Mouse (Mus musculus): Measurements from ENCODE around the gene Ndufs8.

The Ndufs8 gene

DNA sequence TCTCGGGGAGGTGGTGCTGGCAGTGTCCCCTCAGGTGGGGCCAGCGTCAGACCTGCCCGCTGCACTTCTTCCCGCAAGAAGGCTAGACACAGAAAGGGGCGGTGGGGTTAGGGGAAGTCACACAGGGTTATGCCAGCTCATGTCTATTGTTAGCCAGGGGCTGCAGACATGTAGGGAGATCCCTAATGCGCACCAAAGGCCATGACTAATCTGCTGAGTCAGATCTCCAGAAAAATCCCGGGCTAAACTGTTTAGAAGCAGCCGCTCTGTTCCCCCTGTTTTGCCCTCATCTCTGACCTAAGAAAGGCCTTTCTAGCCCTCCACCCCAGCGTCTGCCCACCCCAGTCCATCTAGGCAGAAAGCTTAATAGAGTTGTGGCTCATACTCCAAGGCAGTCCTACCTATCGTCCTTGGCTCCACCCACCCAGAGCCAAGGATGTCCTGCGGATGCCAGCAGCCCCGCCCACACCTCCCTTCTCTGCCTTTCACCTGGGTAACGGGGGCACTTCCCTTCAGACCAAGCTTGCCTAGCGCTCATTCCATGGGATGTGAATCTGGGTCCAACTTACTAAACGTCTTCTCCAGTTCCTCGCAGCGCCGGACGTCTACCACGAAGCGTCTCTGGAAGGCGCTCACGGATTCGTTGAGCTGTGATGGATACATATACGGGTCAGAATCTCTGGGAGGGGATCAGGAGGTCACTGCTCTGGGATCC lies 8.8 kb downstream of the Ndufs8 start:
- DNase-seq = peak in 1 of 2 experiments; percentile 22

DNA sequence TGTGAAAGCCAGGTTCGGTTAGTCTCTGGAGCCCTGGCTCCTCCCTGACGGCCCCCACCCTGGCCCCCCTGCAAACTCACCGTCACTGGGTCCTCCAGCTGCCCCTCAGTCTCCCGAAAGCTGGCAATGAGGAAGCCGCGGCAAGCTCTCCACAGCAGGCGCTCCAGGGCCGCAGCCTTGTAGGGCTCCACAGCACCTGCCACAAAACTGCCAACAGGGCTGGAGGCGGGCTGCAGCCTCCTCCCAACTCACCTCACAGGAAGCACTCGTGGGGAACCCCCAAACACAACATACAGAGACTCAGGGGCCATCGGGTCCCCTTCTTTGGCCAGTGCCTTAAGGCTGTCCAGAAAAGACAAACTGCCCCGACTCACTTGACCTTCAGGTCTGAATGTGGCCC lies 9.6 kb downstream of the Ndufs8 start:
- peak in 1 of 2 experiments; percentile 26 for DNase-seq

DNA sequence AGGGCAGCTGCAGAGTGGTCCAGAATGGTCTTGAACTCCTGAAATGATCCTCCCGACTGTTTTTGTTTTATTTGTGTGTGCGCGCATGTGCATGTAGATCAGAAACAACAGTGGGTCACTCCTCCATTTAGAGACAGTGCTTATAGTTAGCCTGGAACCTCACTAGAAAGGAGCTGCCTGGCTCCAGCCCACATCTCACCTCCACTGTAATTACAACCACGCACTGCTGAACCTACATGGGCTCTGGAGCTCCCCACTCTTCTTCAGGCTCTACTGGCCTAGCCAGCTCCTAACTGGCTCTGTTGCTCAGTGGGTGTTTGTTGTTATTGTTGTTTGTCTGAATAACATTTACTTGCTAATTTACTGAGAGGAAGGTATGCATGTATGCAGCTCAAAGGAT lies 13.0 kb downstream of the Ndufs8 start:
- DNase-seq = no peak

DNA sequence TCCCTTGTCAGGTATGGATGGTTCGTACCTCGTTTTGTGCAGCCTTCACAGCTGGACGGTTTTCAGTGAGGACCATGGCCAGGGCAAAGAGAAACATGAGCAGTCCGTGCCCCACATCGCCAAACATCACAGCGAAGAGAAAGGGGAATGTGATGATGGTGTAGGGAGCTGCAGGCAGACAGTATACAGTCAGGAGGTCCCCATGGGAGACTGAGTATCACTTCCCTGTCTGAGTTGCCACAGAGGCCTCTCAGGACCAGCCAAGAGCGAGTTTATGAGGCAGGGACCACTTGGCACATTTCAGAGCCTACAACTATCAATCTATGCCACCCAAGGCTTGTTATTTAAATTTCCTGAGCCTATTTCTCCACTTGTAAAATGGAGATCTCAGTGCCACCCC lies 13.6 kb downstream of the Ndufs8 start:
- DNase-seq = peak in 1 of 2 experiments; percentile 17

DNA sequence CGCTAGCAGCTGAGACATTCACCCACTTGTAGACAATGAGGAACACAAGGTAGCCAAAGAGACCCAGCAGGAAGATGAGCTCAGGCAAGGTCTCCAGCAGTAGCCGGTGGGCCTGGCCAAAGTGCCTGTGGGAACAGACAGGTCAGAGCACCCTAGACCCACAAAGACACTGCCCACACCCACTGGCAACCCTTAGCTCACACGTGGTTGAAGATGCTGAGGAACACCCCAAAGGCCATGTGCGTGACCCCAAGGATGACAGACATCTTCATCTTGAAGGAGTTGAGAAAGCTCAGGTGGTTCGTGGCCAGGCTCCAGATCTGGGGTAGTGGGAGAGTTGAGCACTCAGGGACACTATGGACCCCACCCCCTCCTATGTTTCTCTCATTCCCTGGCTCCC lies 15.0 kb downstream of the Ndufs8 start:
- DNase-seq = peak in 1 of 2 experiments; percentile 18

DNA sequence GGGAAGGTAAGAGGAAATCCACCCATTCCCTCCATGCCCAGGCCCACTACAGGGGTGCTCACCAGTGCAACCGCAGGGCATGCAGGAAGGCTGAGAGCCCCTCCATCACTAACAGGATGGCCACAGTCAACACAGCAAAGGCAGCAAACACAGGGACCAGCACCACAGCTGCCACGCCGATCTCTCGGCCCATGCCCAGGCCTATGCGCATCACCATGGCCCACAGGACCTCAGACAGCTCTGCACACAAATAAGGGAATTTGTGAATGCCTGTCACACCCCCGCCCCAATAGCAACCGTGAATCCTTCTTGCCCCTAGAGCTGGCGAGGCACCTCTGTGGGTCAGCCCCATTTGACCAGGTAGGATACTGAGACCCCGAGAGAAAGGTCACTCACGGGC lies 16.4 kb downstream of the Ndufs8 start:
- peak in 1 of 2 experiments; percentile 20 for DNase-seq

DNA sequence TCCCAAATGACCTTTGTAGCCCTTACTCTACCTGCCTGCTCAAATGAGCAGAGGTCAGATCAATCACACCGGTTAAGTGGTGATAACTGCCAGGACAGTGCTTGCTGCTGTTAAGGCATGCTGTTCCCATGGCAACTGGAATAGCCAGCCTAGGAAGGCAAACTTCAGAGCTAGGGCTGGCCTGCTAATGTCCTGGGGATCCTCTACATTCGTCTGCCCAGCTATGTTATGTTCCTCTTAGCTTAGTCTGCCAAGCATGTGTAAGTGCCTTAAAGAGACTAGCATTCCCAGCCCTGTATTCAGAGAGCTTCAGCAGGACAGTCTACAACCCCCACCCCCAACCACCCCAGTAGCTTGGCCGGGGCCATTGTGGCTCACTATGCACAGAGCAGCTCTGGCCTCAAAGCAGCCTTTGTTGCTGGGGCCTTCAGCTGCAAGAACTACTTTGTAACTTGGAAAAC lies 17.4 kb downstream of the Ndufs8 start:
- no peak for DNase-seq

DNA sequence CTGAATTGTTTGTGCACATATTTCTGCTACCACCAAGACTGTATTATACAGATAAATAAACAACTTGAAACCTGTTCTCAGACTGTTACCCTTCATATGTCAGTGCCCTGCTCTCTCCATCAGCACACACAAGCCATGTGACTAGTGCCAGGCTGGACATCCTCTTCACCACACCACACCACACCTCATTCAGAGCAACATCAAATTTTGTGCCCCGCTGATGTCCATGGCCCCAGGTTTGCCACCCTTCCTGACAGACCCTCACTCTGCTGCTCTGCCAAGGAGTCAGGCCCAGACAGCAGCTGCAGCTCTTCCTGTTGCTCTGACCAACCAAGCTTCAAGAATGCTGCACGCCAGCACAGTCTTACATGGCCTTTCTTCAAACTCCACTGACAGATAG lies 18.3 kb downstream of the Ndufs8 start:
- peak in 1 of 2 experiments; percentile 18 for DNase-seq

DNA sequence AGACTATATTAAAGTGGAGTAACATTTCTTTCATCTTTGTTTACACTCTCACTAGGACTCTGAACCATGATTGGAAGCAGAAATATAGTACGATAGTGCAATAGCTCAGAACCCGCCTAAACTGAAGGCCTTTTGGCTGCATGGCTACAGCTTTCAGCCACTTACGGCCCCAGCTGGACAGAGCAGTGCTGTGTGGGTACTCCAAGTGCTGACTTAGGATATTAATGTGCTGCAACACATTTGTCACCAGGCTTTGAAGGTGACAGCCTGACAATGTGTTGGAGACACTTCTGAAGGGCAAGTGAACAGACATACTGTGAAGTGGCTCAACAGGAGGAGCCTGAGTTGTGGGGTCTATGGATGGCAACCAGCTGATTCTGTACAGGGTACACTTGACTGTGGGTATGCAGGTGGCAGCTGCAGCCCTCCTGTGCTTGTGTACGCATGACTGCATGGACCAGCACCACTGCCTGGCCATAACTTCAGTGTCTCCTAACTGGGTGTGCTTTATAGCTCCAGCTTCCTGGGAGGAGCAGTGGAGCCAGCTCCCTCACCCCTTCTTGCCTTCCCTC lies 18.9 kb downstream of the Ndufs8 start:
- peak in 1 of 2 experiments; percentile 19 for DNase-seq

DNA sequence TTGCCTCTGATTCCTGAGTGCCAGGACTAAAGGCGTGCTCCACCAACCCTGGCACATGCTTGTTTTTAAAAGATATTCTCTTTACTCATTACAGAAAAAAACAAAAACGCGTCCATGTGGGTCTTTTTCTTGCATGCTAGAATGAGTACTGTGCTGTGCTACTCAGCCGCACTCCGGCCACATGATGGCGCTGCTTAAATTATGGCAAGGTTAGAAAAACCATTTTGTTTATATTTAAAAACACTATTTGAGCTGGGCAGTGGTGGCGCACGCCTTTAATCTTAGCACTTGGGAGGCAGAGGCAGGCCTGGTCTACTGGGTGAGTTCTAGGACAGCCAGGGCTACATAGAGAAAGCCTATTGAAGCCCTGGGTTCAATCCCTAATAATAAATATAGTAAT lies 22.4 kb downstream of the Ndufs8 start:
- no peak for DNase-seq

DNA sequence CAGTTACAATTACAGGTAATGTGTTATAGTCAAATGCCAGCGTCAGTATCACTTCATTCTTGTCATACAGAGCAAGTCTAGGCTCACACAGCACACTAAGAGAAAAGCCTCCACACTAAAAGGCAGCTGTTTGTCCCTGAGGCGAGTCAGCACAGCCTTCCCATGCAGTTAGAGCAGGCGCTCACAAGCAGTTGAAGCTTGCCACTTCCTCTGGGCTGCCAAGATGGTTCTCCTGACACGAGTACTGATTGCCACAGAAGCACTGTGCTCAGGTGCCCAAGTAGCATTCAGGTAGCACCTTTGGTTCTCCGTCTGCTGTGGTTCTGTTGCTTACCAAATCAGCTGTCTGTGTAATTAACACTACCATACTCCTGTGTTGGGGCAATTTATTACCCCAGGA lies 23.5 kb downstream of the Ndufs8 start:
- DNase-seq = no peak

DNA sequence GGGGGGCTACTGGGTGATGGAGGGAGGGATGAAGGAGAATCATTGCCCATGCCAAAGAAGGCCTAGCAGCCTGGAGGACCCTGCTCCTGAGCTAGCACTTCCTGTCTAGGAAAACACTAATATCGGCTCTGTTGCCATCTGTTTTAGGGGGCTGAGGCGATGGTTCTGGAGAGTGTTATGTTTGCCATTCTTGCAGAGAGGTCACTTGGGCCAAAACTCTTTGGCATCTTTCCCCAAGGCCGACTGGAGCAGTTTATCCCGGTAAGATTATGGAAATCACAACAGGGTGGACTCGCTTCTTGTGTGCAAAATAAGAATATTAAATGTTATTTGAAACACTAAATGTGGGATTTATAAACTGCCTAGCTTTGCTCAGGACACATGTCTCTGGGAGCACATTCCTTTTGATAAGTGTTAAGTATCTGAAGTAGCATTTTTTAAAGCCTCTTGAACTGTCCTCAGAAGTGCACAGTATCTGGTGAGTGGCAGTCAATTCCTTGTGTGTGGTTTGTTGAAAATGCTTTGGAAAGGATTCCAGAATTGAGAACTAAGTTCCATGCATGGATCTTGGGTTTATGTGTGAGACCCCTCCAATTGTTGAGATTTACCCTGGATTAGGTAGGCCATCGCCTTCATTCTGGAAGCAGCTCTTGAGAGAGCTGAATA lies 28.1 kb downstream of the Ndufs8 start:
- no peak for DNase-seq

DNA sequence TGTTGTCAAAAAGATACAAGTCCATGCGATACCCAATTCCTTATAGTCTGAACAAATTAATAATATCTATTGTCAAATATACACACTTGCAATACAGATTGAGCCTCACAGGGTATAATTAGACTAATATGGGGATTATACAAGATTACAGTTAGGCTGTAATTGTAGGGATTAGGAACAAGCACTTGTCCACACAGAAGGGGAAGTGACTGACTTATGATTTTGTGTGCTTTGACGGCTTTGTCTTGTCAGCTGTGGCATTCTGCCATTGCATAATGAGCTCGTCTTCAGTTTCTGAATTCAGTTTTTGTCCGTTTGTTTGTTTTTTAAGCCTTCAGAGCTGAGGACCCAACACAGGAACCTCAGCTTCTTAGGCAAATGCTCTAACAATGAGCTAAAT lies 30.4 kb downstream of the Ndufs8 start:
- no peak for DNase-seq

DNA sequence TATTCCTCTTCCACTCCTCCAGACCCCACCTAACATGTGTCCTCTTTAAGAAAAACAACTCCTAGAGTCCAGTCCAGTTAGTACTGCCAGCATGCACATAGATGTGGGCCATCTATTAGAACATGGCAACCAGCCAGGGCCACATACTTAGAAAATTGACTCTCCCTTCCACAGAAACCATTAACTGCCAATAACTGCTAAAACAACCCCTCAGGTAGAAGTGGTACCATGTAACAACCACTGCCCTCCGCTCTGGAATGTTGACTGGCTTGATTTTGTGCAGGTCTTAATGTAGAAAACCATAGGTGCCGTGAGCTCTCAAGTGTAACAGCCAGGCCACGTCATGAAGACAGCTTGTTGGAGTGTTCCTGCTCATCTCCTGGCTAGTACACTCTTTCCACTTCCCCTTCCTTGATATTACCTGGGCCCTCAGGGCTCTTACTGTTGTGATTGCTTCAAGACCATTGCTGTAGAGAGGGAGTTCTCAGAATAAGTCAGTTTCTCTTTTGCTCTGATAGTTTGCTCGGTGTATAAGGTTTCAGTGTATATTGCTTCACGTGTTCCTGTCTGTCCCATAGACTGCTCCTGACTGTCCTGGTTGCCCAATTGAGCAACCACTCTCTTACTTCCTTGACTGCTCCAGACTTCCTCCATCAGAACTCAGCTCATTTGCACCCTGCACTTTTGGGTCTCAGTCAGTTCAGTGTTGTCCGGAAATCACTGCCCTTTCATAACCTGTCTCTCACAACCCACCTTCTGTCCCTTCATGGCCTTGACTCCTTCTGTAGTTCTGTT lies 32.3 kb downstream of the Ndufs8 start:
- no peak for DNase-seq

DNA sequence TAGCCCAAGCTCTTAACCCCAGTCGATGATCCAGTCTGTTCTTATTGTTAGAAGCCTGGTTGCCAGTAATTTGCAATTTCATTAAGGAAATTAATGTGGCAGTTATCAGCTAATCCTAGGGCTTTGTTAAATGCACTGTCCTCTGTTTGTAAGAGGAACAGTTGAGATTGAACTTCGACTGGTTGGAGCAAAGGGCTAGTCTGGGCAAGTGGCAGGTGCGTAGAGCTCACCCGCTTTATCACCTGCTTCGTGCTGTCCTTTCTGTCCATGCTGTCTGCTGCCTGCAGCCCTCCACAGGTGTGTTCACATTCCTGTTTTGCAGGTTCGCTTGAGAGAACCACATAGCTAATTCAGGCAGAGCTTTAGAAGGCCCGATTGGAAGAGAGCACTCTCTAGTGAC lies 37.5 kb downstream of the Ndufs8 start:
- DNase-seq = no peak

DNA sequence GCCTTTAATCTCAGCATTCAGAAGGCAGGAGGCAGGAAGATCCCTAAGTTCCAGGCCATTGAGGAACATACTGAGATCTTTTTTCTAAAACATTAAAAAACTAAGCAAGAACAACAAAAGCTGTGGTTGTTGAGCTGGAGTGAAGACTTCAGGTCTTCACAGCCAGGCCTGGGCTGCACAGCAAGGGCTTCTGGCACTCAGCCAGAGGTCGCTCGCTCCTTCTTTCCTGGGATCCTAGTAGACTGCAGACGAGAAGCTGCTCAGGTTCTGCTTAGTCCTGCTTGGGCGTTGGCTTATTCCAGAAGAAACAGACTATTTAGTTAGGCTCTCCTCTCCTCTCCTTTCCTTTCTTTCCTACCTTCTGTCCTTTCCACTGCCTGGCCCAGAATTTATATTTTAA lies 40.2 kb downstream of the Ndufs8 start:
- no peak for DNase-seq

DNA sequence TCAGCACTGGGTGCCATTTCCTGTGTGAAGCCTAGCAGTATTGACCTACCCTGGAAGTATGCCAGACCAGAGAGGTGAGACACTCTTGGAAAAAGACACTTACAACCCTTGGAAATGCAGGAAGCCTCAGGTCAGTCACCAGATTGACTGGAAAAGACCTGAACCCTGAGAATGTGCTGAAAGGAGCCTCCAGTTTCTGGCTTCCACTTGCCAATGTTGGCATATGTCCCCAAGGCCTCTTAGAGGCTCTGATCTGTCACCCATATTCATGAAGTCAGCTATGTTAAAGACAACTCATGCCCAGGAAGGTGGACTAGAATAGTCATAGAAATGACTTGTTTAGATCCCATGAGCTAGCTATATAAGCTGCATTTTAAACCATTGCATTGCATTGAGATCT lies 41.1 kb downstream of the Ndufs8 start:
- no peak for DNase-seq

DNA sequence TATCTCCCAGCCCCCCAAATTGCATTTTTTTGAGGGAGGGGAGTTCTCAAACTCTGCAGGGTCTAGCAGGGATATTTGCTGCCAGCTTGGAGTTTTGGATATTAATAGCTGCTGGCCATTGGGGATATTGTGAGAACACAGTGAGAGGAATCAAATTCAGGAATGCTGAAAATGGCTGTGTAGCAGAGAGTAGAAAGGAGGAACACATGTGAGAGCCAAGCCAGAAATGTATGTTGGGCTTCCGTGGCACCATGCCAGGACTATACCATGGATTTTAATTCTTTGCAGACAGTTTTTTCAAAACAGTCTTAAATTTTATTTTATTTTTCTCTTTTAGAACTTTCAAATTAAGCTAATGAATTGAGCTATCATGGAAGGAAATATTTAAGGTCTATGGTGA lies 44.3 kb downstream of the Ndufs8 start:
- no peak for DNase-seq

DNA sequence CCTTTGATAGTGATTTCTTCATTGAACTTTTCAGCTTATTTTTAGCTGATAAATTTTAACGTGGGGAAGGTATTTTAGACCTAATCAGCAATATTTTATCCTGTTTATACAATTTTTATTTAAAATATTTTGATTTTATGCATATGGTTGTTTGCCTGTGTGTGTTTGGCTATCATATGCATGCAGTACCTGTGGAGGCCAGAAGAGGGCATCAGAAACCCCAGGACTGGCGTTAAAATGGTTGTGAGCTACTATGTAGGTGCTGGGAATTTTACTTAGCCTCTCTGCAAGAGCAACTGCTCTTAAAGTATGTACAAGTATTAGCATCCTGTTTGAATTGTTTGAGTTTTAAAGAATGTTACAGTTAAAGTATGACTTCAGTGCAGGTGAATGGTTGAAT lies 47.6 kb downstream of the Ndufs8 start:
- DNase-seq = no peak

DNA sequence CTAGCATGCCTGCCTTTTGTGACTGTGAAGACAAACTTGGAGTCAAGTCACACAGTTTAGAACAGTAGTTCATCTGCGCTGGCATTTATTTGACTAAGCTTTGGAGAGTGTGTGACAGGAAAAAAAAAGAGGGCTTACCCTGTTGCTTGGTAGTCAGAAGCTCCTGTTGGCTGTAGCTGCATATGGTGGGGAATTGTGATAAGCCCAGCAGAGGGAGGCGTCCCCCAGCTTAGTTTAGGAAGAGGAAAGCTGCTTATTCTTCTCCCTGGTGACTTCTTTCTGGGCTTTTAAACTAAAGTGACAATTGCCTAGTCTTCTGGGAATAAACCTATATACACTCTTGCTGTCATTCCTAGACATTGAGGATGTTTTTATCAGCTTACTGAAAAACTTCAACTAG lies 49.9 kb downstream of the Ndufs8 start:
- DNase-seq = no peak
